Mouse (Mus musculus) c-Kit-negative CD71-positive TER-119-positive erythroid progenitor cells, embryonic 14.5 days (primary cell): ENCODE data around the gene Arhgap1.
A peak's percentile ranks its signal among the peaks of the same experiment; 100 is the strongest.
"Not testable (repeated sequence)": the region's sequence is repeated elsewhere in the genome, so short reads cannot be mapped to it uniquely, and the experiment has no call there.

Experiments used
- DNase-seq: peaks from one replicate; pipeline ENCODE4 v3.0.0-alpha.2; 2013; ENCODE audit warnings: low read depth, low spot score

Arhgap1 gene

GRCm38 (mm10) chr2:91649553-91650359, at the start of gene Arhgap1, which contains the start of gene Zfp408:
Arhgap1 (plus strand) TSS chr2:91649860.
Zfp408 (minus strand) TSS chr2:91649791.
- peak; percentile 98 for DNase-seq

- DNase-seq = no peak
These were observed 49.2 kb upstream of the Arhgap1 start for GRCm38 (mm10) chr2:91600475-91600874.

GRCm38 (mm10) chr2:91602389-91602788, 47.3 kb upstream of the Arhgap1 start:
- no peak for DNase-seq

GRCm38 (mm10) chr2:91609370-91609769, 40.3 kb upstream of the Arhgap1 start:
- not testable (repeated sequence) for DNase-seq

GRCm38 (mm10) chr2:91622356-91622755, 27.3 kb upstream of the Arhgap1 start:
- no peak for DNase-seq

GRCm38 (mm10) chr2:91623366-91623765, 26.3 kb upstream of the Arhgap1 start:
- DNase-seq = not testable (repeated sequence)

- no peak for DNase-seq
These were observed 22.2 kb upstream of the Arhgap1 start for GRCm38 (mm10) chr2:91627486-91627885.

GRCm38 (mm10) chr2:91628171-91628570, 21.5 kb upstream of the Arhgap1 start:
- no peak for DNase-seq

GRCm38 (mm10) chr2:91629682-91630081, 20.0 kb upstream of the Arhgap1 start:
- no peak for DNase-seq

GRCm38 (mm10) chr2:91630384-91630783, 19.3 kb upstream of the Arhgap1 start:
- no peak for DNase-seq

GRCm38 (mm10) chr2:91631826-91632225, 17.8 kb upstream of the Arhgap1 start:
- no peak for DNase-seq

GRCm38 (mm10) chr2:91632316-91632715, 17.3 kb upstream of the Arhgap1 start:
- DNase-seq = no peak

GRCm38 (mm10) chr2:91633334-91633977, 16.2 kb upstream of the Arhgap1 start:
- DNase-seq = no peak

- DNase-seq = no peak
These were observed 14.8 kb upstream of the Arhgap1 start for GRCm38 (mm10) chr2:91634841-91635240.

- no peak for DNase-seq
These were observed 14.2 kb upstream of the Arhgap1 start for GRCm38 (mm10) chr2:91635486-91635885.

- no peak for DNase-seq
These were observed 13.4 kb upstream of the Arhgap1 start, which contains the start of gene F2 for GRCm38 (mm10) chr2:91636229-91636628. F2 (minus strand) TSS chr2:91636414.

GRCm38 (mm10) chr2:91636727-91637338, 12.8 kb upstream of the Arhgap1 start:
- no peak for DNase-seq

GRCm38 (mm10) chr2:91638931-91639330, 10.7 kb upstream of the Arhgap1 start:
- DNase-seq = no peak

- peak; percentile 59 for DNase-seq
These were observed 6.7 kb upstream of the Arhgap1 start for GRCm38 (mm10) chr2:91642825-91643415.

GRCm38 (mm10) chr2:91644021-91644420, 5.6 kb upstream of the Arhgap1 start:
- DNase-seq = no peak

GRCm38 (mm10) chr2:91645354-91645753, 4.3 kb upstream of the Arhgap1 start:
- DNase-seq = no peak

GRCm38 (mm10) chr2:91645811-91646210, 3.8 kb upstream of the Arhgap1 start:
- no peak for DNase-seq
